Mouse (Mus musculus) neural tube, embryonic 11.5 days (tissue): ENCODE measurements around the gene Olfm2. TPM values are rescaled to one million over a fixed set of nuclear protein-coding genes. Genes with fewer than 3 reads are reported as not detected.

ENCODE experiments used
- ATAC-seq: fragments of 200-750 bp; cut with Nextera tagmentation; 2 replicates; pipeline ENCODE4 v1.8.0; 2017; ENCODE audit warnings: moderate number of reproducible peaks, mild to moderate bottlenecking, moderate TSS enrichment, moderate library complexity; ENCODE audit not compliant: insufficient read depth, low FRiP score, low TSS enrichment
- DNase-seq: peaks from one replicate; pipeline ENCODE4 v3.0.0-alpha.2; 2015; ENCODE audit warnings: low spot score
- H3K27ac ChIP-seq: fragments of 300-500 bp; sonication (generic); 2 replicates; pipeline ENCODE4 v1.5.1; 2014; ENCODE audit warnings: low read depth, mild to moderate bottlenecking, low read length
- H3K27me3 ChIP-seq: fragments of 300-500 bp; sonication (generic); 2 replicates; pipeline ENCODE4 v1.6.1; 2014; ENCODE audit warnings: mild to moderate bottlenecking, low read length, mixed read lengths; ENCODE audit not compliant: control insufficient read depth, insufficient read depth
- H3K36me3 ChIP-seq: fragments of 300-500 bp; sonication (generic); 2 replicates; pipeline ENCODE4 v1.6.1; 2014; ENCODE audit warnings: mild to moderate bottlenecking, low read length, moderate library complexity, mixed read lengths; ENCODE audit not compliant: control insufficient read depth, insufficient read depth
- H3K4me1 ChIP-seq: fragments of 300-500 bp; sonication (generic); 2 replicates; pipeline ENCODE4 v1.6.1; 2014; ENCODE audit warnings: low read length, mixed read lengths; ENCODE audit not compliant: control insufficient read depth, insufficient read depth
- H3K4me2 ChIP-seq: fragments of 300-500 bp; sonication (generic); 2 replicates; pipeline ENCODE4 v1.6.1; 2014; ENCODE audit warnings: low read depth, mild to moderate bottlenecking, moderate library complexity
- H3K4me3 ChIP-seq: fragments of 300-500 bp; sonication (generic); 2 replicates; pipeline ENCODE4 v1.5.1; 2014; ENCODE audit warnings: low read depth, low read length
- H3K9ac ChIP-seq: fragments of 300-500 bp; sonication (generic); 2 replicates; pipeline ENCODE4 v1.6.1; 2014; ENCODE audit warnings: mild to moderate bottlenecking, low read length
- H3K9me3 ChIP-seq: fragments of 300-500 bp; sonication (generic); 2 replicates; pipeline ENCODE4 v1.6.1; 2016; ENCODE audit warnings: low read length; ENCODE audit not compliant: control insufficient read depth
- WGBS: fragments of 180-500 bp; shearing (Covaris S2); extraction: QIAGEN DNeasy Blood & Tissue Kit; methylation state at CpG from one replicate; pipeline ENCODE4 v1.1.7; 2014; 5-methylcytosine and 5-hydroxymethylcytosine counted together
- polyA plus RNA-seq: library from polyadenylated mRNA; unstranded; fragments of >200 nt; fragmentation: Nextera tagmentation; extraction: Ambion mirVana; gene quantifications from 2 replicates; pipeline ENCODE4 v1.2.1, GENCODE M21; 2014

The Olfm2 gene
- polyA plus RNA-seq, 1 experiment from 2014 or later, result 88.4 TPM

DNA sequence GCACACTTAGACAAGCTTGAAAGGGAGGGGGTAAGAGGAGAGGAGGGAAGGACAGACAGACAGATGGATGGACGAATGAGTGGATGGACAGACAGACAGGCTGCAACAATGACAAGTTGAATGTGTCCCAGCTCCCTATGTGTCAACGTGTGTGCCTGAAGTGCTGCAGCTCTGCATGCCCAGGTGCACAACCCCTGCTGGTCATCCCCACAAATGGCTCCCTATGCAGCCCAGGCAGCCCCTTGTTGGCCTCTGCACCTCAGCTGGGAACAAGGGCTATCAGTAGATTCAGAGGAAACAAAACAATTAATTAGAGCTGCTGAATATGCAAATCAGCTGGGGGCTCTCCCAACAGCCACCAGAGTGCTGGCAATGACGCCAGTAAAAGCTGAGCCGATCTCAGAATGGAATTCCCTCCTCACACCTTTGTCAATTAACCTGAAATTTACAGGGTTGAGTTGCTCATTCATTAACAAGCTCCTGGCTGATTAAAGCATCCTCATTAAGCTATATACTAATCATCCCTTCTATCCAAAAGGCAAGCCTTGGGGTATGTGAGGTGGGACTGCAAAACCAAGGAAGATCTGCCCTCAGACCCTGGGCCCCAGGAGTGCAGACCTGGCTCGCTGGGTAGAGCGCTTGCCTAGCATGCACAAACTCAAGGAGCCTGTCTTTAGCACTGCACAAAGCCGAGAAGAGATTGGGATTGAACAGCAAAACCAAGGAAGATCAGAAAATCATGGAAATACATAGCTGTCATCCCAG is 16.2 kb upstream of the Olfm2 start:
- H3K36me3 ChIP-seq, result no peaks in the 10 kb centered on the region
- 46% methylated on average over 7 of the region's 7 CpGs for WGBS
- no peak overlapping the region for H3K27ac ChIP-seq
- no peaks in the 10 kb centered on the region for H3K9me3 ChIP-seq
- no peak for ATAC-seq
- DNase-seq, result no peak
- no peak overlapping the region for H3K4me3 ChIP-seq
- no peaks in the 10 kb centered on the region for H3K4me1 ChIP-seq
- H3K27me3 ChIP-seq, result no peaks in the 10 kb centered on the region
- no peak overlapping the region for H3K4me2 ChIP-seq
- no peak overlapping the region for H3K9ac ChIP-seq

DNA sequence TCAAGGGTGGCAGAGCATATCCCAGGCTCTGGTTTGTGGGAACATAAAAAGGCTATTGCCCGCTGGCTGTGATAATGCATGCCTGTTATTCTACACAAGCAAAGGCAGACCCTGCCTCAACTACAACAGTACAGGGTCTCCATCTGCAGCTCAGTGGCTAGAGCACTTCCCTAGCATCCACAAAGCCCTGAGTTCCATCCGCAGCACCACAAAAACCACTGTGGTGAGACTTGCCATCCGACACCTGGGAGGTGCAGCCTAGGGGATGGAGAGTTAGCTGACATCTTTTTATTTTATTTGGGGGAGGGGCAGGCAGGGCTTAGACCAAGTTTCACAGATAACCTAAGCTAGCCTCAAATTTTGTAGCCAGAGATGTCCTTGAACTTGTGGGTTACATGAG is 15.2 kb upstream of the Olfm2 start:
- no peak for ATAC-seq
- Histone ChIP-seq H3K36me3 (no peaks in the 10 kb centered on the region), H3K4me2 (no peak overlapping the region), H3K27me3 (no peaks in the 10 kb centered on the region), H3K4me1 (no peaks in the 10 kb centered on the region), H3K27ac (no peak overlapping the region), H3K9me3 (no peaks in the 10 kb centered on the region), H3K9ac (no peak overlapping the region), H3K4me3 (no peak overlapping the region)
- WGBS, result 67% methylated on average over 3 of the region's 3 CpGs
- DNase-seq, result no peak

DNA sequence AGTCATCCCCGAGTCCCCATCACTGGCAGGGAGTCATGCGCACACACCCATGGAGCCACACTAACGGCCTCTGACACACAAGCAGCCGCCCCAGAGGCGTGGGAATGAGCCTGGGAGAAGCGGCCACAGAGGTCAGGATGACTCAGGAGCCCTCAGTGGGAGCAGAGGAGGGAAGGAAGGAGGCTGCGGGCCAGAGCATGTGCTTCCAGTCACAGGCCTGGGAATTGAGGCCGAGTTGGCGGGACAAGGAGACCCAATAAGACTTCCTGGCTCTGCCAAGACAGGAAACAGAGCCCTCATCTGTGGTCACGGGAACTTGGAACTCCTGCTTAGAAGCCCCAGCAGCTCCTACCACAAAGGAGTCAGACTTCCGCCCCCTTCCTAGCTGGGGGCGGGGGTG is 14.7 kb upstream of the Olfm2 start:
- no peaks in the 10 kb centered on the region for H3K4me1 ChIP-seq
- no peaks in the 10 kb centered on the region for H3K36me3 ChIP-seq
- no peak overlapping the region for H3K4me2 ChIP-seq
- ATAC-seq, result no peak
- H3K9ac ChIP-seq, result no peak overlapping the region
- no peaks in the 10 kb centered on the region for H3K9me3 ChIP-seq
- DNase-seq, result no peak
- H3K27me3 ChIP-seq, result no peaks in the 10 kb centered on the region
- H3K4me3 ChIP-seq, result no peak overlapping the region
- WGBS, result 70% methylated on average over 12 of the region's 12 CpGs
- H3K27ac ChIP-seq, result no peak overlapping the region

DNA sequence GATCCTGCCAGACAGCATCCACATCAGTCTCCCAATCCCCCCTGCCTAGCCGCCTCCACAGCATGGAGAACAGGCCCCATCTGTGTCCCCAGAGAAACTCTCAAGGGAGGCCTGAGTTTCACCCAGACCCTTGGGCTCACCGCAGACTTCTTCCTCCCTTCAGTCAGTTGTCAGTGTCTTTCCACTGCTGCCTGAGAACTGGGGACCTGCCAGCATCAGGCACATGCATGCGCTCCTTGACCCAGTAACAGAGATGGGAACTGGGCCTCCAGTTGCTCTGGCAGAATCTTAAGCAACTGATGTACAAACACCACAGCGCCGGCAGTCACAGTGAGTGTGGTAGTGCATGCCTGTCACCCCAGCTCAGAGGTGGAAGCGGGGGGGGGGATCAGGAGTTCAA is 12.7 kb upstream of the Olfm2 start:
- WGBS, result 85% methylated on average over 6 of the region's 6 CpGs
- Histone ChIP-seq H3K27ac (no peak overlapping the region), H3K27me3 (no peaks in the 10 kb centered on the region), H3K4me2 (no peak overlapping the region), H3K9ac (no peak overlapping the region), H3K4me1 (no peaks in the 10 kb centered on the region), H3K9me3 (no peaks in the 10 kb centered on the region), H3K4me3 (no peak overlapping the region), H3K36me3 (no peaks in the 10 kb centered on the region)
- no peak for DNase-seq
- ATAC-seq, result no peak

DNA sequence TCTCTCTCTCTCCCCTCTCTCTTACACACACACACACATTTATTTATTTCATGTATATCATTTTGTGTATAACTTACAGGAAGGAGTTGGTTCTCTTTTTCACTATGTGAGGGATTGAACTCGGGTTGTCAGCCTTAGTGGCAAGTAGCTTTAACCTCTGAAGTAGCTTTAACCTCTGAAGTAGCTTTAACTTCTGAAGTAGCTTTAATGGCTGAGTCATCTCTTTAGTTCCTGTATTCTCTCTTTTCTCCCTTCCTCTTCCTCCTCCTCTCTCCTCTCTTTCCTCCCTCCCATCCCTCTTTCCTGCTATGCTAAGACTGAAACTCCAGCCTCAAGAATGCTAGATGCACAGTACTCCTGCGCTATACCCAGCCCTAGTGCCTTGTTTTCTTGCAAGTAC is 12.1 kb upstream of the Olfm2 start:
- H3K9ac ChIP-seq, result no peak overlapping the region
- DNase-seq (no peak), ATAC-seq (no peak)
- 80% methylated on average over 2 of the region's 2 CpGs for WGBS
- H3K4me3 ChIP-seq, result no peak overlapping the region
- no peak overlapping the region for H3K27ac ChIP-seq
- H3K9me3 ChIP-seq, result no peaks in the 10 kb centered on the region
- H3K27me3 ChIP-seq, result no peaks in the 10 kb centered on the region
- H3K4me2 ChIP-seq, result no peak overlapping the region
- H3K4me1 ChIP-seq, result no peaks in the 10 kb centered on the region
- H3K36me3 ChIP-seq, result no peaks in the 10 kb centered on the region

DNA sequence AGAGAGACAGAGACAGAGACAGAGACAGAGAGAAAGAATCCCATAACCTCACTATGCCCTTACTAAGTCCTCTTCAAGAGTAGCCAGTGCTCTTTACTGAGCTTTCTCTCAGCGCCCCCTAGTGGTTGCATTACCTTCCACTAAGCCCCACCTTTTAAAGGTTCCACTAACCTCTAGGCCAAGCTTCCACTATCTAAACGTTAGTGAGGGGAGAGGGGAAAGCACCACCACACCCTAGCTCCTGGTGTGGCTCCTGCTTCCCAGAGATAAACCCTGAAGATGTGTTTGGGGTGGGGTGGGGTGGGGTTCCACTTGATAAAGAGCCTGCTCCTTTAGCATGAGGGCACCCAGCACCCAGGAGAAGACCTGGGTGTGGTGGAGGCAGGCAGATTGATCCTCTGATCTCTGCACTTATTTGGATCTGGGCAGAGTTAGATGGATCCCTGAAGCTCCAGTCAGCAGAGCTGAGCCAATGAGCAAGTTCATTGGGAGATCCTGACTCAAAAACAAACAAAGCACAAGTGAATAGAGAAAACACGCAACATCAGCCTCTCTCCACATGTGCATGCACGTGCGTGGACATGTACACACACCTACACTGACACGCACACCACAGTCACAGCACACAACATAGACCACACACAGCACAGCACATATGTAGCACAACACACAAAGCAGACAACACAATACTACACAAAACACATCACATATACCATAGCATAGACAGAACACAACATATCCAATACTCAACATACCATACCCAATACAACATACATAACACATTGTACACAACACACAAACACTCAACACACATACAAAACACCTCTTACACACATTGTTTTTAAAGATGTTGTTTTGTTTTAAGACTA is 11.2 kb upstream of the Olfm2 start:
- Histone ChIP-seq H3K27me3 (no peaks in the 10 kb centered on the region), H3K4me2 (no peak overlapping the region), H3K4me3 (no peak overlapping the region), H3K9me3 (no peaks in the 10 kb centered on the region), H3K4me1 (no peaks in the 10 kb centered on the region), H3K9ac (no peak overlapping the region), H3K36me3 (no peaks in the 10 kb centered on the region), H3K27ac (no peak overlapping the region)
- DNase-seq (peak; percentile 63), ATAC-seq (peak; percentile 53; the same call in 1 of the 2 replicates)
- 60% methylated on average over 6 of the region's 6 CpGs for WGBS

DNA sequence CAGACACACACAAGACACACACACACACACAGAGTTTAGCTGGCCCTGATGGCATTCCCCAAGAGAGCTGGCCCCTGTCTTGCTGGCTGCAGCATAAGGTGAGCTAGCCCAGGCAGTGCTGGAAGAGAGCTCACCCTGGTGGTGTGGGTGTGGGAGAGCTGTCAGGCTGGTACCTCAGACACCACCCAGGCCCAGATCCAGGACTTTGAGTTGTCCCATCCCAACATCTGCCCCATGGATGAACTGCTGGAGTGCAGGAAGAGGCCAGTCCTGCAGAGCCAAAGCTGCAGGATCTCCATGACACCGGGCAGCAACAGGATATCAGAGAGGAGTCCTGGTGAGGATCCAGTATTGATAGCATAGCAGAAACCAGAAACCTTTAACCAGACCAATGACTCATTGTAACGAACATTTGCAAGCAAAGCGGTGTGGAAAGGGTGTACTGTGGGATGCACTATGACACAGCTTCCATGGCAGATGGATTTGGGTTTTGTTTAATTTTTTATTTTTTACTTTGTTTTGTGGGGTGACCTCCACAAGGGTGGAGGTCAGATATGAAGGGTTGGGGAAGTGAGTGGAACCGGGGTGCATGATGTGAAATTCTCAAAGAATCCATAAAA is 10.0 kb upstream of the Olfm2 start:
- Histone ChIP-seq H3K27me3 (no peaks in the 10 kb centered on the region), H3K9ac (no peak overlapping the region), H3K4me2 (no peak overlapping the region), H3K36me3 (no peaks in the 10 kb centered on the region), H3K4me3 (no peak overlapping the region), H3K4me1 (no peaks in the 10 kb centered on the region), H3K27ac (no peak overlapping the region), H3K9me3 (no peaks in the 10 kb centered on the region)
- 88% methylated on average over 4 of the region's 4 CpGs for WGBS
- DNase-seq (no peak), ATAC-seq (no peak)

DNA sequence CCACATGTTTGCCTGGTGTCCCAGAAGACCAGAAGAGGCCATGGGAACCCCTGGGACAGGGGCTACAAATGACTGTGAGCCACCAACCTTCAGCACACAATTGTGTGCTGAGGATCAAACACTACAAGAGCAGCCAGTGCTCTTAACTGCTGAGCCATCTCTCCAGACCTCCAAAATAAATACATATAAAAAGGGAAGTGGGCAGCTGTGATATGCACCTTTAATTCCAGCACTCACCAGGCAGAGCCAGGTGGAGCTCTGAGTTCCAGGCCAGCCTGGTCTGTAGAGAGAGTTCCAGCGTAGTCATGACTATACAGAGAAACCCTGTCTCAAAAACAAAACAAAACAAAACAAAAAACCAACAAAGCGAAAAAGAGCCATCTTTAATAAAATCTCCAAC is 8.2 kb upstream of the Olfm2 start:
- Histone ChIP-seq H3K4me3 (no peak overlapping the region), H3K4me1 (no peaks in the 10 kb centered on the region), H3K9ac (no peak overlapping the region), H3K4me2 (no peak overlapping the region), H3K9me3 (no peaks in the 10 kb centered on the region), H3K27ac (no peak overlapping the region), H3K27me3 (no peaks in the 10 kb centered on the region), H3K36me3 (no peaks in the 10 kb centered on the region)
- no peak for DNase-seq
- ATAC-seq, result no peak
- whole genome bisulfite sequencing, result 88% methylated on average over 2 of the region's 2 CpGs
